13 mouse cellular contexts compared by ENCODE assay signal in the genomic region with DNA sequence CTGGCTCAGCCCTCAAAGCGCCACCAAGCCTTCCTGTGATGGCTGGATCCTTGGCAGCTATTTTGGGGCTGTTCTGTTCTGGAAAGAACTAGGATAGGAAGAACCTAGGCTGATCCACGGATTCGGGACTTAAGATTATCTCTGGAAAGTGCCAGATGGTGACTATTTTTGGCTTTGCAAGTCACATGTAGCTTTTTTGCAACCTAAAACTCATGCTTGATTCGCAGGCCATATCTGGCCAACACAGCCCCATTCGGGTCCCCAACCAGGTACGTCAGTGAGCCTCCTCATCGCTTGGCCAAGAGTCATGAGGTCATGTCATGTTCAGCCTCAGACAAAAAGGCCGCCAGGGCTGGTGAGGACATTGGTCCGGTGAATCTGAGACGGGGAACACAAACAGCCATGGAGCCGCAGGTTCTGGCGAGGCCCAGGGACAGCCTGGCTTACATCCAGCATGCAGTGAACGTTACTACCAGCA.
DNase-seq lines count a peak whose midpoint lies in the region; ATAC-seq and TF ChIP-seq lines count a peak whose summit lies in the region.
"Had no signal": no experiment of that assay in that cellular context is flagged by ENCODE, and none has a peak within 500 bp of the region (broad histone marks: within the 10 kb centered on the region; RNA-seq: fewer than 3 reads in every experiment).

No protein-coding gene starts in this region.

- no peaks in the 10 kb centered on the region for H3K79me2 ChIP-seq in heart, adult 2 months (replicated peaks; ENCODE audit: control insufficient read depth, insufficient read depth, low read length)

- intact Hi-C loops in heart, adult 2 months (cut with DNase I), result no loop called here

- H3K4me3 ChIP-seq in heart, embryonic 15.5 days, result no peak overlapping the region
- H3K4me3 ChIP-seq in heart, adult 2 months, result no peak overlapping the region
- no peak overlapping the region for H3K4me3 ChIP-seq in embryonic facial prominence, embryonic 10.5 days
- H3K4me3 ChIP-seq in olfactory bulb, adult 2 months (ENCODE audit: insufficient read depth, low read depth, low read length), result no peak overlapping the region

- no peak for TF ChIP-seq CTCF in heart, adult 2 months (IDR thresholded peaks at IDR 0.05)
- no peak for TF ChIP-seq CTCF in olfactory bulb, adult 2 months (IDR thresholded peaks at IDR 0.05; ENCODE audit: insufficient read depth, low read depth, low read length)

- no peaks in the 10 kb centered on the region for H3K9me3 ChIP-seq in heart, embryonic 15.5 days (replicated peaks)
- H3K9me3 ChIP-seq in embryonic facial prominence, embryonic 10.5 days, result no peaks in the 10 kb centered on the region

- no peaks in the 10 kb centered on the region for H3K27me3 ChIP-seq in heart, embryonic 15.5 days
- no peaks in the 10 kb centered on the region for H3K27me3 ChIP-seq in heart, adult 2 months (ENCODE audit: control insufficient read depth, insufficient read depth, low read length)
- H3K27me3 ChIP-seq in embryonic facial prominence, embryonic 10.5 days (replicated peaks; ENCODE audit: low read depth, poor library complexity, severe bottlenecking), result no peaks in the 10 kb centered on the region

- no peak for TF ChIP-seq EP300 in heart, adult 2 months (IDR thresholded peaks at IDR 0.05; ENCODE audit: insufficient read depth, low read depth, low read length)

- H3K4me2 ChIP-seq in heart, embryonic 15.5 days, result no peak overlapping the region
- H3K4me2 ChIP-seq: hindbrain, embryonic 14.5 days had no signal

- DNase-seq in heart, adult 2 months, result no peak
- no peak for DNase-seq in embryonic facial prominence, embryonic 10.5 days (ENCODE audit: low spot score)
- peak; percentile 67 to 78 for DNase-seq in frontal cortex, adult 2 months (ENCODE audit: extremely low spot score in 1 of 2, low spot score in 1 of 2)
- DNase-seq in spleen, postnatal 14 days (ENCODE audit: low spot score in 2 of 2), result no peak
- DNase-seq in c-Kit-positive CD71-positive TER-119-positive erythroid progenitor cells, embryonic 14.5 days (ENCODE audit: low spot score), result no peak
- DNase-seq: adrenal gland, adult 2 months; heart, adult 18-20 months; kidney, adult 9 months; lung, adult 18-20 months; thymus, postnatal 4 days had no signal

- no peak for ATAC-seq in heart, embryonic 15.5 days (replicated peaks; ENCODE audit: insufficient number of reproducible peaks, insufficient read depth, low FRiP score, low read depth)

- TF ChIP-seq POLR2A in heart, adult 2 months (IDR thresholded peaks at IDR 0.05; ENCODE audit: insufficient read depth, low read depth, low read length), result no peak
- TF ChIP-seq POLR2A in olfactory bulb, adult 2 months (IDR thresholded peaks at IDR 0.05; ENCODE audit: insufficient read depth, low read depth, low read length), result no peak

- H3K36me3 ChIP-seq in heart, embryonic 15.5 days, result no peaks in the 10 kb centered on the region
- no peaks in the 10 kb centered on the region for H3K36me3 ChIP-seq in heart, adult 2 months (ENCODE audit: control insufficient read depth, insufficient read depth, low read length)
- H3K36me3 ChIP-seq in embryonic facial prominence, embryonic 10.5 days (replicated peaks), result no peaks in the 10 kb centered on the region

- peaks cover 59% of the 10 kb centered on the region for H3K4me1 ChIP-seq in heart, embryonic 15.5 days (replicated peaks)
- H3K4me1 ChIP-seq in heart, adult 2 months (ENCODE audit: control insufficient read depth, insufficient read depth, low read length), result peaks cover 16% of the 10 kb centered on the region
- H3K4me1 ChIP-seq in embryonic facial prominence, embryonic 10.5 days, result peaks cover 52% of the 10 kb centered on the region
- H3K4me1 ChIP-seq in olfactory bulb, adult 2 months (ENCODE audit: control insufficient read depth, insufficient read depth, low read length), result peaks cover 68% of the 10 kb centered on the region

- H3K27ac ChIP-seq in heart, embryonic 15.5 days, result peak overlapping the region; percentile 8
- no peak overlapping the region for H3K27ac ChIP-seq in heart, adult 2 months
- H3K27ac ChIP-seq in embryonic facial prominence, embryonic 10.5 days (replicated peaks), result peak overlapping the region; percentile 54
- H3K27ac ChIP-seq in olfactory bulb, adult 2 months (ENCODE audit: insufficient read depth, low read depth, low read length), result 0 out of 2 replicates have a peak overlapping the region, but pooled peaks have one; percentile 48
- H3K27ac ChIP-seq: hindbrain, embryonic 14.5 days had no signal

- H3K9ac ChIP-seq in heart, embryonic 15.5 days, result no peak overlapping the region
- H3K9ac ChIP-seq in heart, adult 2 months (ENCODE audit: low read depth, low read length), result no peak overlapping the region
- H3K9ac ChIP-seq: hindbrain, embryonic 14.5 days had no signal

- 50% methylated on average over 13 of the region's 13 CpGs for WGBS in heart, embryonic 15.5 days
- 48% methylated on average over 13 of the region's 13 CpGs for WGBS in heart, adult 2 months
- 84% methylated on average over 13 of the region's 13 CpGs for WGBS in embryonic facial prominence, embryonic 10.5 days
- 62% methylated on average over 13 of the region's 13 CpGs for WGBS in olfactory bulb, adult 2 months

Comparison
In these comparisons a context has a peak if more than half of its experiments do, and no peak if none do; other contexts are left out.
1. DNase-seq: peak in frontal cortex, adult 2 months (2 of 2); none in heart, adult 2 months (0 of 2), embryonic facial prominence, embryonic 10.5 days (single experiment), spleen, postnatal 14 days (0 of 2) and c-Kit-positive CD71-positive TER-119-positive erythroid progenitor cells, embryonic 14.5 days (single experiment).